Mouse (Mus musculus) mature B cell (primary cell): ENCODE data around the gene Slc25a43.

ENCODE experiments used
- in situ Hi-C: fragments of 300-500 bp; cut with MboI; formaldehyde crosslinking; loops from 2 replicates; pipeline ENCODE4 v1.14.3; 2019

Gene Slc25a43

DNA sequence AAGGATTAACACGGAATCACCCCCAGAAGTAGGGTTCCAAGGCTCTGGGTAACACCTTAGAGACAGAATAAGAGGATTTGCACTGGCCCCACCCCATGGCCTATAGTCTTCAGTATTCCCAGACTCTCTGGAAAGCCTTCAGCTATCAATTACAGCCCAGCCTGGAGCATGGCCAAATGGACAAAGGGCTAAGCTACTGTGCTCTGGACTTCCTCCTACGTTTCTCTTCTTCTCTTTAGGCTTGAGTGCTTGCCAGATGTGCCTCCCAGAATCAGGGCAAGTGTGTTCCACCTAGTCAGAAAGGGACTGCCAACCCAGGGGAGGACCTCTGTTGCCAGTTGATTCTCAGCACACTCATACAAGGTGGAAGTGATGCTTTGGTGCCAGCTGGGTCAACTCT is 81.6 kb downstream of the Slc25a43 start:
- in situ Hi-C loops, result no loop called here
